Mouse (Mus musculus): ENCODE results near the gene Hephl1. TPM values are rescaled to one million over a fixed set of nuclear protein-coding genes. Genes with fewer than 3 reads are reported as not detected.

The Hephl1 gene
- polyA plus RNA-seq, 2 experiments, result 0.08 to 0.19 TPM

- H3K4me2 ChIP-seq (replicated peaks; ENCODE audit: low read depth, low read length, severe bottlenecking), result no peak overlapping the region
- 89% methylated on average over 7 of the region's 7 CpGs for WGBS
- H3K9me3 ChIP-seq (ENCODE audit: control insufficient read depth, low read length), result no peaks in the 10 kb centered on the region
- no peak for TF ChIP-seq POLR2A (IDR thresholded peaks at IDR 0.05; ENCODE audit: borderline replicate concordance, extremely low read depth, insufficient read depth, insufficient read length)
- no peak overlapping the region for H3K9ac ChIP-seq (ENCODE audit: low read depth, low read length, severe bottlenecking)
- no peak overlapping the region for H3K27ac ChIP-seq (replicated peaks; ENCODE audit: low read depth, low read length)
- H3K4me3 ChIP-seq (replicated peaks; ENCODE audit: low read length), result no peak overlapping the region
- no peaks in the 10 kb centered on the region for H3K36me3 ChIP-seq (ENCODE audit: control insufficient read depth, insufficient read depth, low read length)
- ATAC-seq (ENCODE audit: low FRiP score, low read depth) (no peak), DNase-seq (ENCODE audit: low spot score) (no peak)
- H3K4me1 ChIP-seq (ENCODE audit: control insufficient read depth, insufficient read depth, low read length), result no peaks in the 10 kb centered on the region
- no peaks in the 10 kb centered on the region for H3K27me3 ChIP-seq (ENCODE audit: control insufficient read depth, insufficient read depth, low read length)
These were observed 75.9 kb downstream of the Hephl1 start for GRCm38 (mm10) chr9:15035979-15036378.

GRCm38 (mm10) chr9:15034546-15035273 is 77.2 kb downstream of the Hephl1 start:
- no peaks in the 10 kb centered on the region for H3K36me3 ChIP-seq (ENCODE audit: control insufficient read depth, insufficient read depth, low read length)
- DNase-seq (ENCODE audit: low spot score) (no peak), ATAC-seq (ENCODE audit: low FRiP score, low read depth) (no peak)
- no peaks in the 10 kb centered on the region for H3K4me1 ChIP-seq (ENCODE audit: control insufficient read depth, insufficient read depth, low read length)
- no peak overlapping the region for H3K4me3 ChIP-seq (replicated peaks; ENCODE audit: low read length)
- no peak for TF ChIP-seq POLR2A (IDR thresholded peaks at IDR 0.05; ENCODE audit: borderline replicate concordance, extremely low read depth, insufficient read depth, insufficient read length)
- 78% methylated on average over 7 of the region's 7 CpGs for WGBS
- no peak overlapping the region for H3K9ac ChIP-seq (ENCODE audit: low read depth, low read length, severe bottlenecking)
- H3K4me2 ChIP-seq (replicated peaks; ENCODE audit: low read depth, low read length, severe bottlenecking), result no peak overlapping the region
- no peak overlapping the region for H3K27ac ChIP-seq (replicated peaks; ENCODE audit: low read depth, low read length)
- no peaks in the 10 kb centered on the region for H3K27me3 ChIP-seq (ENCODE audit: control insufficient read depth, insufficient read depth, low read length)
- no peaks in the 10 kb centered on the region for H3K9me3 ChIP-seq (ENCODE audit: control insufficient read depth, low read length)

GRCm38 (mm10) chr9:15033568-15034160 is 78.2 kb downstream of the Hephl1 start:
- Histone ChIP-seq H3K9ac (ENCODE audit: low read depth, low read length, severe bottlenecking) (no peak overlapping the region), H3K27me3 (ENCODE audit: control insufficient read depth, insufficient read depth, low read length) (no peaks in the 10 kb centered on the region), H3K27ac (replicated peaks; ENCODE audit: low read depth, low read length) (no peak overlapping the region), H3K4me3 (replicated peaks; ENCODE audit: low read length) (no peak overlapping the region), H3K36me3 (ENCODE audit: control insufficient read depth, insufficient read depth, low read length) (no peaks in the 10 kb centered on the region), H3K4me2 (replicated peaks; ENCODE audit: low read depth, low read length, severe bottlenecking) (no peak overlapping the region), H3K9me3 (ENCODE audit: control insufficient read depth, low read length) (no peaks in the 10 kb centered on the region), H3K4me1 (ENCODE audit: control insufficient read depth, insufficient read depth, low read length) (no peaks in the 10 kb centered on the region)
- WGBS, result 68% methylated on average over 5 of the region's 5 CpGs
- no peak for ATAC-seq (ENCODE audit: low FRiP score, low read depth)
- no peak for DNase-seq (ENCODE audit: low spot score)
- TF ChIP-seq POLR2A (IDR thresholded peaks at IDR 0.05; ENCODE audit: borderline replicate concordance, extremely low read depth, insufficient read depth, insufficient read length), result no peak

GRCm38 (mm10) chr9:15032797-15033196 is 79.1 kb downstream of the Hephl1 start:
- no peaks in the 10 kb centered on the region for H3K9me3 ChIP-seq (ENCODE audit: control insufficient read depth, low read length)
- no peak for TF ChIP-seq POLR2A (IDR thresholded peaks at IDR 0.05; ENCODE audit: borderline replicate concordance, extremely low read depth, insufficient read depth, insufficient read length)
- ATAC-seq (ENCODE audit: low FRiP score, low read depth) (no peak), DNase-seq (ENCODE audit: low spot score) (no peak)
- H3K4me3 ChIP-seq (replicated peaks; ENCODE audit: low read length), result no peak overlapping the region
- no peak overlapping the region for H3K27ac ChIP-seq (replicated peaks; ENCODE audit: low read depth, low read length)
- no peaks in the 10 kb centered on the region for H3K27me3 ChIP-seq (ENCODE audit: control insufficient read depth, insufficient read depth, low read length)
- no peaks in the 10 kb centered on the region for H3K36me3 ChIP-seq (ENCODE audit: control insufficient read depth, insufficient read depth, low read length)
- H3K4me1 ChIP-seq (ENCODE audit: control insufficient read depth, insufficient read depth, low read length), result no peaks in the 10 kb centered on the region
- H3K4me2 ChIP-seq (replicated peaks; ENCODE audit: low read depth, low read length, severe bottlenecking), result no peak overlapping the region
- WGBS, result 83% methylated on average over 4 of the region's 4 CpGs
- no peak overlapping the region for H3K9ac ChIP-seq (ENCODE audit: low read depth, low read length, severe bottlenecking)

- no peaks in the 10 kb centered on the region for H3K27me3 ChIP-seq (ENCODE audit: control insufficient read depth, insufficient read depth, low read length)
- no peak for ATAC-seq (ENCODE audit: low FRiP score, low read depth)
- H3K4me2 ChIP-seq (replicated peaks; ENCODE audit: low read depth, low read length, severe bottlenecking), result no peak overlapping the region
- no peak overlapping the region for H3K27ac ChIP-seq (replicated peaks; ENCODE audit: low read depth, low read length)
- no peak overlapping the region for H3K4me3 ChIP-seq (replicated peaks; ENCODE audit: low read length)
- no peak overlapping the region for H3K9ac ChIP-seq (ENCODE audit: low read depth, low read length, severe bottlenecking)
- WGBS, result 65% methylated on average over 8 of the region's 8 CpGs
- H3K9me3 ChIP-seq (ENCODE audit: control insufficient read depth, low read length), result no peaks in the 10 kb centered on the region
- TF ChIP-seq POLR2A (IDR thresholded peaks at IDR 0.05; ENCODE audit: borderline replicate concordance, extremely low read depth, insufficient read depth, insufficient read length), result no peak
- no peaks in the 10 kb centered on the region for H3K4me1 ChIP-seq (ENCODE audit: control insufficient read depth, insufficient read depth, low read length)
- no peak for DNase-seq (ENCODE audit: low spot score)
- no peaks in the 10 kb centered on the region for H3K36me3 ChIP-seq (ENCODE audit: control insufficient read depth, insufficient read depth, low read length)
These were observed 81.1 kb downstream of the Hephl1 start for GRCm38 (mm10) chr9:15030771-15031170.
